Mouse (Mus musculus): ENCODE results near the gene Leng1. TPM values are rescaled to one million over a fixed set of nuclear protein-coding genes. Genes with fewer than 3 reads are reported as not detected.

Leng1 gene
- total and polyA plus RNA-seq, 3 experiments, result 5.8 to 8.5 (median 6.7) TPM

DNA sequence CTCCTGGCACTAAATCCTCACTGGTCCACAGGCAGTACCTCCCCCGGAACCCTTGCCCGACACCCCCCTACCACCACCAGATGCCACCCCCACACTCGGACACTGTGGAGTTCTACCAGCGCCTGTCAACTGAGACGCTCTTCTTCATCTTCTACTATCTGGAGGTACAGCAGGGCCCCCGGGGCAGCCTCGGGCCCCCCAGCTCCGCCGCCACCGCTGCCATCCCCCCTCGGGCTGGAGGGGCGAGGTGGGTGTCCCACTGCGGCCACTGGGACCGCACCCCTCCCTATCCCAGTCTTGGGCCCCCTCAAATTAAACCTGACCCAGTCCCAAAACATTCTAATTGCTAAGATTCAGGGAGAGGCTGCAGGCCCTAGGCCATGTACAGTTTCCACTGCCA lies 7.1 kb downstream of the Leng1 start:
- no peak overlapping the region for H3K9ac ChIP-seq (ENCODE audit: insufficient read depth, low read depth)
- H3K4me3 ChIP-seq (replicated peaks in 1 of 3; ENCODE audit: low read depth in 2 of 3, low read length in 2 of 3, poor library complexity in 1 of 3), result no peak overlapping the region
- peaks cover 0 to 5% of the 10 kb centered on the region in 2 experiments; a peak in 2 of 4 replicates for H3K4me1 ChIP-seq (ENCODE audit: control insufficient read depth in 1 of 2, insufficient read depth in 2 of 2)
- TF ChIP-seq GABPA (IDR thresholded peaks at IDR 0.05; ENCODE audit: insufficient replicate concordance, low read depth, low read length) (no peak), ETS1 (conservative IDR thresholded peaks at IDR 0.05; ENCODE audit: low read depth, low read length) (no peak), PAX5 (IDR thresholded peaks at IDR 0.05; ENCODE audit: low read length) (no peak), CHD1 (IDR thresholded peaks at IDR 0.05; ENCODE audit: low read depth, low read length) (no peak), CTCF (conservative IDR thresholded peaks at IDR 0.05 in 1 of 2, IDR thresholded peaks at IDR 0.05 in 1 of 2; ENCODE audit: low read depth in 2 of 2, low read length in 2 of 2) (no peak)
- DNase-seq (ENCODE audit: extremely low read depth), result no peak
- peaks cover 84 to 99% of the 10 kb centered on the region in 2 experiments for H3K36me3 ChIP-seq (replicated peaks in 1 of 2; ENCODE audit: control insufficient read depth in 1 of 2, insufficient read depth in 1 of 2, low read length in 1 of 2)
- H3K9me3 ChIP-seq (replicated peaks; ENCODE audit: low read length), result no peaks in the 10 kb centered on the region
- H3K4me2 ChIP-seq (ENCODE audit: insufficient read depth, low read depth, poor library complexity, severe bottlenecking), result no peak overlapping the region
- no peak overlapping the region for H3K27ac ChIP-seq (ENCODE audit: insufficient read depth, low read depth)
- no peaks in the 10 kb centered on the region for H3K79me2 ChIP-seq (replicated peaks; ENCODE audit: control insufficient read depth, extremely low read depth, insufficient read depth, poor library complexity, severe bottlenecking)
- in situ Hi-C loops (cut with MboI; ENCODE audit: low pct_ligation_motif_present, low pct_unique_long_range_greater_than_20kb, low sequenced_read_pairs) (no loop called here), dilution Hi-C loops (cut with MboI; ENCODE audit: extremely low pct_ligation_motif_present, extremely low pct_unique_long_range_greater_than_20kb, low sequenced_read_pairs) (no loop called here)
- no peaks in the 10 kb centered on the region for H3K27me3 ChIP-seq (replicated peaks)

DNA sequence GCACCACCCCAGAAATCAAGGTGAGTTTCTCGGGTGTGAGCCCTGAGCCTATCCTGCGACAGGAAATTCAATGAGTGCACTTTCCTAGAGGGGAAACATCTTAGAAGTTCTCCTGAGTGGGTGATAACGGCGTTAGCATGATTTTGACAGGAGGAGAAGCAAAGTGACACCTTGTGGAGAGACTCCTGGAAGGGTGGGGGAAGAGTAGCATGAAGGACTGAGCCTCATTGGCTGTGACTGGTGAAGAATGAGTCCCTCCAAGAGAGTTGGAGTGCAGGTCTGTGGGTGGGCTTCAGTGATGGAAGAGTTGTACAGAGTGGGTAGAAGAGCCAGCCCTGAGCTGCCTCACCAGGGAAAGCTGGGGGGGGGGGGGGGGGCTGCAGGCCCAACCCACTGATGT lies 8.7 kb downstream of the Leng1 start:
- dilution Hi-C loops (cut with MboI; ENCODE audit: extremely low pct_ligation_motif_present, extremely low pct_unique_long_range_greater_than_20kb, low sequenced_read_pairs), result no loop called here
- Histone ChIP-seq H3K27ac (ENCODE audit: insufficient read depth, low read depth) (no peak overlapping the region), H3K4me2 (ENCODE audit: insufficient read depth, low read depth, poor library complexity, severe bottlenecking) (no peak overlapping the region), H3K9ac (ENCODE audit: insufficient read depth, low read depth) (no peak overlapping the region), H3K36me3 (replicated peaks in 1 of 2; ENCODE audit: control insufficient read depth in 1 of 2, insufficient read depth in 1 of 2, low read length in 1 of 2) (peaks cover 94 to 99% of the 10 kb centered on the region in 2 experiments), H3K9me3 (replicated peaks; ENCODE audit: low read length) (no peaks in the 10 kb centered on the region), H3K79me2 (replicated peaks; ENCODE audit: control insufficient read depth, extremely low read depth, insufficient read depth, poor library complexity, severe bottlenecking) (no peaks in the 10 kb centered on the region), H3K27me3 (replicated peaks) (no peaks in the 10 kb centered on the region), H3K4me1 (ENCODE audit: control insufficient read depth in 1 of 2, insufficient read depth in 2 of 2) (no peaks in the 10 kb centered on the region), H3K4me3 (replicated peaks in 1 of 3; ENCODE audit: low read depth in 2 of 3, low read length in 2 of 3, poor library complexity in 1 of 3) (no peak overlapping the region)
- in situ Hi-C loops (cut with MboI; ENCODE audit: low pct_ligation_motif_present, low pct_unique_long_range_greater_than_20kb, low sequenced_read_pairs), result no loop called here
- TF ChIP-seq MAFK (IDR thresholded peaks at IDR 0.05; ENCODE audit: insufficient replicate concordance, low read length), result no peak
- no peak for TF ChIP-seq SMC3 (IDR thresholded peaks at IDR 0.05; ENCODE audit: low read depth, low read length)
- TF ChIP-seq KAT2A (IDR thresholded peaks at IDR 0.05; ENCODE audit: insufficient replicate concordance, low read length), result no peak
- no peak for TF ChIP-seq POLR2AphosphoS2 (IDR thresholded peaks at IDR 0.05; ENCODE audit: low read depth, low read length)
- no peak for TF ChIP-seq ZMIZ1 (IDR thresholded peaks at IDR 0.05; ENCODE audit: low read depth, low read length)
- no peak for TF ChIP-seq MAZ (IDR thresholded peaks at IDR 0.05; ENCODE audit: low read depth, low read length)
- TF ChIP-seq CTCF (conservative IDR thresholded peaks at IDR 0.05 in 1 of 2, IDR thresholded peaks at IDR 0.05 in 1 of 2; ENCODE audit: low read depth in 2 of 2, low read length in 2 of 2), result no peak
- DNase-seq (ENCODE audit: extremely low read depth), result no peak

DNA sequence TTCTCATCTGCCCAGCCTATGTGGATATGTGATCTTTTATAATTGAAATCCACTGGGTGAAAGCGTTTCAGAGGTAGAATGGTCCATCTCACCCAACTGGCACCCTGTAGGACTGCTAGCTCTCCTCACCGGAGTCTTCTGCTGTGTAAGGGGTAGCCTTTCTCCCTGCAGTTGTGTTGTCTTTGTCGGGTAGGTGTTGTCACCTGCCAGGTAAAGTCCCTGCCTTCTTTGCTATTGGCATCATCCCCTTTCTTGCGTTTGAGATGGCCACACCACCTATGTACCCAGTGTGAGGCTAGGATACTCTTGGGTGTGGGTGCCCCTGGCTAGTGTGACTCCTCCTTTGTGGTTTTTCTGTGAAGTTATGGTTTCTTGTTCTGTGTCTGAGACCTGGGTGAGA lies 19.0 kb downstream of the Leng1 start:
- Histone ChIP-seq H3K79me2 (replicated peaks; ENCODE audit: control insufficient read depth, extremely low read depth, insufficient read depth, poor library complexity, severe bottlenecking) (peaks cover 55% of the 10 kb centered on the region), H3K36me3 (replicated peaks in 1 of 2; ENCODE audit: control insufficient read depth in 1 of 2, insufficient read depth in 1 of 2, low read length in 1 of 2) (peaks cover 18 to 58% of the 10 kb centered on the region in 2 experiments), H3K9me3 (replicated peaks; ENCODE audit: low read length) (no peaks in the 10 kb centered on the region), H3K9ac (ENCODE audit: insufficient read depth, low read depth) (peak overlapping the region; percentile 98), H3K27me3 (replicated peaks) (no peaks in the 10 kb centered on the region), H3K4me3 (replicated peaks in 1 of 3; ENCODE audit: low read depth in 2 of 3, low read length in 2 of 3, poor library complexity in 1 of 3) (peak overlapping the region; percentile 89 to 94 (median 93)), H3K4me2 (ENCODE audit: insufficient read depth, low read depth, poor library complexity, severe bottlenecking) (peak overlapping the region; percentile 96), H3K27ac (ENCODE audit: insufficient read depth, low read depth) (no peak overlapping the region), H3K4me1 (ENCODE audit: control insufficient read depth in 1 of 2, insufficient read depth in 2 of 2) (peaks cover 13 to 41% of the 10 kb centered on the region in 2 experiments)
- dilution Hi-C loops (cut with MboI; ENCODE audit: extremely low pct_ligation_motif_present, extremely low pct_unique_long_range_greater_than_20kb, low sequenced_read_pairs) (no loop called here), in situ Hi-C loops (cut with MboI; ENCODE audit: low pct_ligation_motif_present, low pct_unique_long_range_greater_than_20kb, low sequenced_read_pairs) (no loop called here)
- TF ChIP-seq USF1 (IDR thresholded peaks at IDR 0.05; ENCODE audit: low read depth, low read length) (no peak), MEF2A (IDR thresholded peaks at IDR 0.05; ENCODE audit: borderline replicate concordance, low read depth, low read length) (no peak), SIN3A (IDR thresholded peaks at IDR 0.05; ENCODE audit: low read length) (no peak), HCFC1 (IDR thresholded peaks at IDR 0.05; ENCODE audit: low read depth, low read length) (no peak), MYC (IDR thresholded peaks at IDR 0.05; ENCODE audit: low read depth, low read length) (no peak), ZNF384 (IDR thresholded peaks at IDR 0.05; ENCODE audit: low read depth, low read length) (no peak), ELF1 (IDR thresholded peaks at IDR 0.05; ENCODE audit: low read depth, low read length) (no peak)
- DNase-seq (ENCODE audit: extremely low read depth), result no peak

All from CH12.LX (cell line).